Mouse (Mus musculus) frontal cortex, postnatal 14 days (tissue): ENCODE results near the gene Hip1r.

Experiments
- DNase-seq, 2 experiments: peaks; one replicate each; pipeline ENCODE4 v3.0.0; 2022; ENCODE audit warnings: low spot score in 2 of 2

Hip1r gene

DNA sequence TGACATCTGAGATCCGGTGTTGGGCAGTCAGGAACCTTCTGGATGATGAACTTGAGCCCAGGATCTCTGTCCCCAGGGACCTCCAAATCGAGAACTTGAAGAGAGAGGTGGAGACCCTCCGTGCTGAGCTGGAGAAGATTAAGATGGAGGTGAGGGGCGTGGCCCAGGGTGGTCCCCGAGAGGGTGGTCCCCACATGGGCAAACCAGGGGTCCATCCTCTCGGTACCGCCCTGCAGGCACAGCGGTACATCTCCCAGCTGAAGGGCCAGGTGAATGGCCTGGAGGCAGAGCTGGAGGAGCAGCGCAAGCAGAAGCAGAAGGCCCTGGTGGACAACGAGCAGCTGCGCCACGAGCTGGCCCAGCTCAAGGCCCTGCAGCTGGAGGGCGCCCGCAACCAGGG is 23.3 kb downstream of the Hip1r start:
- DNase-seq: no peak

DNA sequence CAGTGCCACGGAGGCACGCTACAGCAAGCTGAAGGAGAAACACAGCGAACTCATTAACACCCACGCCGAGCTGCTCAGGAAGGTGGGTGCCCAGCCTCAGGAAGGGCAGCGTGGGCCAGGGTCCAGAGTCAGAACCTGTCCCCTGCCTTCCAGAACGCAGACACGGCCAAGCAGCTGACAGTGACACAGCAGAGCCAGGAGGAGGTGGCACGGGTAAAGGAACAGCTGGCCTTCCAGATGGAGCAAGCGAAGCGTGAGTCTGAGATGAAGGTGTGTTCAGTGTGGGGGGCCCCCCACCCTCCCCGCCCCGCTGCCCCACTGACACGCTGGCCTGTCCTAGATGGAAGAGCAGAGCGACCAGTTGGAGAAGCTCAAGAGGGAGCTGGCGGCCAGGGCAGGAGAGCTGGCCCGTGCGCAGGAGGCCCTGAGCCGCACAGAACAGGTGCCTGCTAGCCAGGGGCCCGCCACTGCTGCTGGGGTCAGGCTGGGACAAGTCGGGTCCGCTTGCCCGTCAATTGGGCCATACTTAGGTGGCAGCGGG is 23.9 kb downstream of the Hip1r start:
- no peak for DNase-seq

DNA sequence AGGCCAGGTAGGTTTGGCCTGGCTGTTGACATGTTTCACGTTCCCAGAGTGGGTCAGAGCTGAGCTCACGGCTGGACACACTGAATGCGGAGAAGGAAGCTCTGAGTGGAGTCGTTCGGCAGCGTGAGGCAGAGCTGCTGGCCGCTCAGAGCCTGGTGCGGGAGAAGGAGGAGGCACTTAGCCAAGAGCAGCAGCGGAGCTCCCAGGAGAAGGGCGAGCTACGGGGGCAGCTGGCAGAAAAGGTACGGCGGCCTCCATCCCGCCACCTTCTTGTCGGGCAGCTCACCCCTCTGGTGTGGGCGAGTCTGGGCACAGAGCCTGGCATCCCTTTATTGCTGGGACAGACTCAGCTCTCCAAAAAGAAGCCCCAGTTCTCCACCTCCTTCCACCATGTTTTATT is 24.4 kb downstream of the Hip1r start:
- no peak for DNase-seq

DNA sequence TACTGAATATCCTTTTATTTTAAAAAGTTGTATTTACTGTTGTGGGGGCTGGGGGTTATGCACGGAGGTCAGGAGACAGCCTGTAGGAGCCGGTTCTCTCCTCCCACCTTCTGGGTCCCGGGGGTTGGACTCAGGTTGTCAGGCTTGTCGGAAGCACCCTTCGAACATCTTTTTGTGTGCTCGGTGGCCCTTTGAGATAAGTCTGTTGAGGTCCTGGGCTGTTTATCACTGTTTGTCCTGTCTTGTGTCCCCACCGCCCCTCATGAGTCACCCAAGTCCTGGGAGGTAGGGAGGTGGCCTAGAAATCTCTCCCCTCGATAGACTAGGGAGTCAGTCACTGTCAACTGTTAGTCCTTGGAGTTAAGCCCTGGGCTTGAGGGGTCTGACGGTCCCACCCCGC is 24.9 kb downstream of the Hip1r start:
- no peak for DNase-seq

DNA sequence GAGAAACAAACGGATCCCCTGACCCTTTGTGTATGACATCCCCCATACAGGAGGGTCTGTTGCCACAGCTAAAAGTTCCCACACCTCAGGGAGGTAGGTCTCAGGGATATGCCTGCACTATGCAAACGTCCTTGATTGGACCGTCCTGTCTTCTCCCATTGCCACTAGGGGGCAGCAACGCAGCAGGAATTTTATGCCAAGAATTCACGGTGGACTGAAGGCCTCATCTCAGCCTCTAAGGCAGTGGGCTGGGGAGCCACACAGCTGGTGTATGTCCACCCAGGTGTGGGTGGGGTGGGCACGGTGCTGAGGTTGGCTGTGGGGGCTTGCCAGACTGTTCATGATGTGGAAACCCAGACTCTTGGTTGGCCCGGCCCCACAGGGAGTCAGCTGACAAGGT is 27.4 kb downstream of the Hip1r start:
- peak; percentile 79 to 92 for DNase-seq

DNA sequence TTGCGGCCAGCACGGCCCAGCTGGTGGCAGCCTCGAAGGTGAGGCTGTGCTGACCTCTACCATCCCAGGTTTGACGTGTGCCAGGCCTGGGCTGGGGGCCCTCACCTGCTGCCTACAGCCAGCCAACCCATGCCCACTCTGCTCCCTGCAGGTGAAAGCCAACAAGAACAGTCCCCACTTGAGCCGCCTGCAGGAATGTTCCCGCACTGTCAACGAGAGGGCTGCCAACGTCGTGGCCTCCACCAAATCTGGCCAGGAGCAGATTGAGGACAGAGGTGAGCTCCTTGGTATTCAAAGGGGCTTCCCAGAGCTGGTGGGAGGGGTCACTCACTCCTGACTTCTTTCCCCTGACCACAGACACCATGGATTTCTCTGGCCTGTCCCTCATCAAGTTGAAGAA is 27.8 kb downstream of the Hip1r start:
- no peak for DNase-seq

DNA sequence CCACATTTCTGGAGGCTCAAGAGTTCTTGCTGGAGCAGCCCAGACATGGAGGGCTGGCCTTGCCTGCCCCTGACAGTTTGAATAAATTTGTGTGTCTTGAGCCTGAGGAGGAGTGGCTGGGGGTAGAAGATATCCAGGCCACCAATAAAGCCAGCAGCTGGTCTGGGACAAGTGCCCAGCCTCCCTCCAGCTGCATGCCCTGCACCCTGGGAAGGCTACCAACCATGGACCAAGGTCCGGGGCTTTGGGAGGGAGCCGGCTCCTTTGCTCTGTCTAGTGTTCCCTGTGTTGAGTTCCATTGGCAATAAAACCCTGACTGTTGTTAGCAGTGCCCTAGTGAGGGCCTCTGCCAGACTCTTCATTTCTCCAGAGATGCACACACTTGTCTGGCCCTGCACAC is 29.4 kb downstream of the Hip1r start:
- peak in 1 of 2 experiments; percentile 58 for DNase-seq

DNA sequence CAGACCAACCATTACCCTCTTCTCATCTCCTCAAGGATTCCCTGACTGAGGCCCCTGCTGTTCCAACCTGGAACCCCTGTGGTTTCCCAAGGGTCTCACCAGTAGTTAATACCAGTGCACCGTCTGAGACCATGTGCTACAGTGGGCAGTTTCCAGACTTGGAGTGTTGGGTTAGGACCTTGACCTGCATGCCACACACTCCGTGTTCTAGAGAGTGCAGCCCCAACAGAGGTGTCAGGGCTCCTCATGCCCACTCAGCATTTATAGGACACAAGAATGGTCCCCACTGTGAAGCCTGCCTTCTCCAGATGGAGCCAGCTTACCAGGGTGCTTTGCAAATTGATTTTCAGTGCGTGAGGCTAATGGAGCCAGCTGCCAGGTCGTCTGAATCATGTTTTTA is 29.9 kb downstream of the Hip1r start:
- no peak for DNase-seq

DNA sequence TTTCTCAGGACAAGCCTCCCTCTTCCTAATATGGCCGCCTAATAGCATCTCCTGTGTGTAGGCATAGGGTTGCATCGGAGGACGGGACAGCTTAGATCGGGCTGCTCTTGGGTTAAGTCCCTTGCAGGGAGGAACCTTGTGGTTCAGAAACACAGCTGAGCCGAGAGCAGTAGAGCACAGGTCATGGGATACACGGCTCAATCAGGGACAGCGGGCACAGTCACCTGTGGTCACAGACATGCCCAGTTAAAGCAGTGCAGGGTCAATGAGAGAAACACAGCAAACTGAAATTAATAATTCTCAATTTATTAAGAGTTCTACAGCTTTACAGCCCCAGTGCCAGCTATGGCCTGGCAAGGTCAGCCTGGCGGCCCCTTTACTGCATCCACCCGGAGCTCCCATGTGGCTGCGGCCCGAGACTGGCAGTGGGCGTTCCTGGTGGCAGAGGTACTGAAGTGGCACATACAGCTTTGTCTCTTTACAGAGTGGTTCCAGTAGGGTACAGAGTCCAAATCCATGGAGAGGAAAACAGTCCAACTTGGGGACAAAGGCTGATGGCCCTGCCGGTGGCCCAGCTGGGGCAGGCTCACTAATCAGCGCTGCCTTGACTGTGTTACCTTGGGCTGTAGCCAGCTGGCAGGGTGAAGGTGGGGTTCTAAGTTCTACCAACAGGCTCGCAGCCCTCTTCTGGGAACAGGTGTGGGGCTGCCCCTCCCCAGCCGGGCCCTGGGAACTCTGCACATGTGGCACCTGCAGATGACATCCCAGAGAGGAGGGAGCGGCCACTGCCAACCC is 31.1 kb downstream of the Hip1r start:
- DNase-seq: no peak

DNA sequence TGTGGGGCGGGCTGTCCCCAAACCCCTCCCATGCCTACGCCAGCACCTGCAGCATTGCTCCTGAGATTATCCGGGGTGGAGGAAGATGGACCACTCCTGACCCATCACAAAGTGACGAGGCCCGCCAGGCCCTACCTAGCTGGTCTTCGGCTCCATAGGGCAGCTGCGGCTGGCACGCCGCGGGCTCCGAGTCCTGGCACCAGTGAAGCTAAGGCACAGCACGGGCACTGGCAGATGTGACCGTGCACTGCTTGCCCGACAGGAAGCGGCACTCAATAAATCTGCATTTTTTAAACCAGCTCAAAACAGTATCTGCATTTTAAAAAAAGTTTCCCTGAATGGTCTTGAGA is 31.7 kb downstream of the Hip1r start:
- DNase-seq: no peak

DNA sequence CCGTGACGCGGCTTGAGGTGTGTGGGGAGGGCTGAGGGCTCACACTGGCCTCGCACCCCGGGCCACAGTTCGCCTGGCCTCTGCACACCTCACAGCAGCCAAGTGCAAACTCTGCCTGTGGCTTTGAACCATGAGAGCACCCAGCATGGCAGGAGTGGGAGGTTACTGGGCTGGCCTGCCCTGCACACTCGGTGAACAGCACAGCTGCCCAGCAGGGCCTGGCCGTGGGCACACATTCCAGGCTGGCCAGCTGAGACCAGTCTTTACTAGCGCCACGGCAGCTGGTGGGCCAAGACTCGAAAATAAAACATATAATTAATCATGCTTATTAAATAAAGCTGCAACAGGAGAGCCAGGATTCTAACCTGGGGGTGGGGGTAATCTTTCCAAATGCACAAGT is 32.2 kb downstream of the Hip1r start:
- DNase-seq: no peak

DNA sequence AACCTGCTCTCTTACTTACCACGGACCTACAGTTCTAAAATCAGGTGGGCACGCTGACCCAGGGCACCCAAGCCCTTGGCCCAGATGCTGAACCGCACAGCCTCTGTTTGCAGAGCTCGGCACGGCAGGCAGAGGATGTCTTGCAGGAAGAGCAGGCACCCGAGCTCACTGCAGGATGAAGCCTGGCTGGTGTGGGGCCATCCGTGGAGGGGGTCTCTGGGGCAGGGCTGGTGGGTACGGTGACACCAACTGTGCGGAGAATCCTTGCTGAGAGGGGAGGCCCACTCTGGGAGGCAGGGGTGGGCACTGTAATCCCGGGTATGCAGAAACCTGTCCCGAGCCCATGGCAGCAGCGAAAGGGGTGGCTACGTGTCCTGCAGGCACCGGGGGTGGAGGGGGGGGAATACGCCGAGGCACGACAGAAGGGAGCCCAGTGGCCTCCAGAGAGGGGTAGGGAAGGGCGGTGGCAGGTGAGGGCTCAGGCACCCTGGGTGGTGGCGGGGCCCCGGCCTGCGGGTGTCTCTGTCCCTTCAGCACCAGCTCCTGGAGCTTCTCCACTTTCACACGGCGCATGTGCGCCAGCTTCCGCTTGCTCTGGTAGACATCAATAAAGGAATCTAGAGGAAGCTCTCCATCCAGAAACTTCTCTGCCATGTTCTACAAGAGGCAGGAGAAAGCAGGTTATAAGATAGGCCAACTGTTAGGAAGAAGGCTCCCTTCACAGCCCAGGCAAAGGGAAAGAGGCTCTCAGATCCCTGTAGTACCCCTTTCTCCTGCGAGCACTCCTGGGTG is 32.9 kb downstream of the Hip1r start:
- no peak for DNase-seq

DNA sequence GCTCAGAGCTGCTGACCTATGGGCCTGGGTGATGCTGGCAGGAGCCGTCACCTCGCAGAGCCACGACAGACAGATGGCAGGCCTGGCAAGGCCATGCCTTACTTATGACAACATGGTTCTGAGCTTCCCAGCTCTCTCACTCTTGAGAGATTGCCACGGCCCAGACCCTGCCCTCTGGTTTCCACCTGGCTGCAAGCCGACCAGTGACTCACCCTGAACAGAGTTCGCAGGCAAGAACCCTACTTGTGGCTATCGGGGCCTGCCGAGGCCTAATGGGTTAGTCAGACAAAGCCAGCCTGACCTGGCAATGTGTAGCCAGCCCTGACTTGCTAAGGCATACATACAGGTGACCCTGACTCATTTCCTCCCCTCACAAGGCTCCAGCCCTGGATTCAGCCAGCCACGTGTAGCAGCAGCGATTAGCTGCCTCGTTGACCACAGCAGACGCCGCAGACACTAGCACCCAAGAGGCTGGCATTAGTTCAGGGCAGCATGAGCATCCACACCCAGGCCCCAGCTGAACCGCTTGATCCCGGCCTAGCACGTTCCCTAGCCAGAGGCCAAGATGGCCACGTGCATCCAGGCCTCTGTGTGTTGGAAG is 33.6 kb downstream of the Hip1r start:
- DNase-seq: no peak

DNA sequence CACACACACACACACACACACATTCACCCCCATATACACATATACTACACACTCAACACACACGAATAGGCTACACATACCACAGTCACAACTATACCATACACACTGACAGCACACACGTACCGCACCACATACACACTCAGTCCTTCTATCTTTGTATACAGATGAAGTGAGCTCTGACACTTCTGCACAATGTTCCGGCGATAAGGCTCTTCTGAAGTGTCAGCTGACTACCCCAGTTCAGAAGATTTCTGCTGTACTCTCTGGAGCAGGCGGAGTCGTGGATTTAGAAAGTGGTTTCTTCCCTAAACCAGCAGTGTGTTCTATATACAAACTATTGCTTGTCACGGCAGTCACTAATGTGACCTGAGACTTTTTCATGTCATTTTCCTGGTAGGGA is 36.6 kb downstream of the Hip1r start:
- DNase-seq: no peak

DNA sequence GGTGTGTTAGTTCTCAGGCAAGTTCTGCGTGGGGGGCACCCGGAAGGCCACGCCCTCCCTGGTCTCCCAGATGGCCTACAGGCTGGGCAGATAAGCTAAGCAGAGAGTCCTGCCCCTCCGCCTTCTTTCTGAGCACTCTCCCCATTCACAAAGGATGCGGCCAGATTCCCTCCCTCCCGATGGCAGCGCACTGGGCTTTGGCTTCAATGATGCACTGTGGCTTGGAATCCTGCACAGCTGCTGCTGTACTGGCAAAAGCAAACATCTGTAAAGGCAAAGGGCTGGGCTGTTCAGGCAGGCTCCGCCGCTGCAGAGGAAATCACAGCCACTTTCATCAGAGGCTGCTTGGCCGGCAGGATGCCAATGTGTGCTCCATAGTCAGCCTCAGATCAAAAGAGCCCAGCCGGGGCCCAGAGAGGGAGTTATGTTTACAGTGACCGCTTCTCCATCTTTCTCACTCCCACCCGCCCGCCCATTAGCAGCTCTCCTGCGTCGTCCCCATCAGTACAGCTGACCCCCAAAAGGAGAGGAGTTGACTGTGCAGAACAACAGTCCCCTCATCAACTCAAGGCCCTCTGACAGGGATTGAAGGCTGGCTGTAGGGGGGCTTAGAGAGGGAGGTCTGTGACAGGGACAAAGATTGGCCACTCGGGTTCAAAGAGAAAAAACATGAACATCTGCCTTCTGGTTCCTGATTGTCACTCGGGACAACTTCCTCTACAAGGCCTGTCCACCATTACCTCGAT is 37.7 kb downstream of the Hip1r start:
- no peak for DNase-seq

DNA sequence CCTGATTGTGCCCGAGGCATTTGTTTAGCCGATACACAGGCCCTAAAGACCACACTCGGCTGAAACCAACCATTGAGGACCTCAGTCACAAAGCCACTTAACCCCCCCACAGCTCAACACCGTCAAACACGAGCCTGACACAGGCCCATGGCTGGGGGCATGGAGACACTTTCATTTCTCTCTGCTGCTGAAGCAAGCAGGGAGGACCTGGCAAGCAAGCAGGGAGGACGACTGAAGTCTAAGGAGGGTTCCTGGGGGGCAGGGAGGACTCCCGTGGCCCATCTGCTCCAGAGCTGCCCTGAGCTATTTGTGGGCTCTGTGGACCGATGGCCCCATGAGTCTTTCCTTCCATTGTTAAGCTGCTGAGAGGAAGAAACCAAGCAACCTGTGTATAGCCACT is 38.5 kb downstream of the Hip1r start:
- DNase-seq: no peak

DNA sequence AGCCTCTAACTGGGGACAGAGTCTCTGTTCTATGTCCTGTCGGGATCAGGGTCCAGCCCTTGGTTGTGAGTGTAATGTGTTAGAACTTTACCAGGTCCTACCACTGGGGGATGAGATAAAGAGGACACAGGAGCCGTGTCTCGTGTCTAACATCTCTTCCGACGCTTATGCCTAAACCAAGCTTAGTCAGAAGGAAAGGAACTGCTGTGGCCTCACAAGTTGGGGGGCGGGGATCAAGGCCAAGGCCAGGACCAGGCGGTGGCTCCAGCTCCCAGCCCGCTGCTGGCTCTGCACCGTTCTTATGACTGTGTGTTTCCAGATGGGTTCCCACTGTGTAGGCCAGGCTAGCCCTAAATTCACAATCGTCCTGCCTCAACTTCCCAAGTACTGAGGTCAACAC is 39.5 kb downstream of the Hip1r start:
- no peak for DNase-seq

DNA sequence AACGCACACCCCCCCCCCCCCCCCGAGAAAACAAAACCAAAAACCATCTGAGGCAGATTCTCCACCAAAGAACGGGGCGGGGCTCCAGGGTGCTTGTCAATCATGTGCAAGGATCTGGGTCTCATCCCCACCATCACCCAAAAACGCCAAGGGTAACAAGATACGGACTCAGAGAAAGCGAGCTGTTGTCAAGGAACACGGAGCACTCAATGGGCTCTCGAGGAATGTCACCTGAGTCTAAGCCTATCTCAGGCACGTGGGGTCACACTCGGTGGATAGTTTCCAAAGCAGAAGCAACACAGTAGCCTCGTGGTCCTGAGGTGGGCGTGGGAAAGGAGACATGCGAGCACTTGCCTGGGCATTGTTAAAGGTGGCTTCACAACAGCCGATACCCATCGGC is 40.3 kb downstream of the Hip1r start:
- DNase-seq: no peak

DNA sequence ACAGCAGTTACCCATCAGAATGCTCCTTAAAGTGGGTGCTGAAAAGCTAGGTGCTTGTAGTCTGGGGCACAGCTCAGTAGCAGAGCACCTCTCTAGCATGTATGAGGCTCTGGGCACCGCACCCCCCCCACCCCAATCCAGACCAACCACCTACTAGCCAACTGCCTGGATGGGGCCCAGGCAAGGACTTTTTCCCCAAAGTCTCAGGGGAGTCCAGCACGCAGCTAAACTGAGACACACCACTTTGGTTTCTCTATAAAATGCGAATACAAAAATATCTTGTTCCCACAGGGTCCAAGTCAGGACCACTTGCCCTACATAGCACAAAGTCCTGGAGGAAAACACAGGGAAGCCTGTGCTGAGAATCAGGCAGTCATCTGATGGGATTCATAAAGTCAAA is 40.8 kb downstream of the Hip1r start:
- DNase-seq: no peak

DNA sequence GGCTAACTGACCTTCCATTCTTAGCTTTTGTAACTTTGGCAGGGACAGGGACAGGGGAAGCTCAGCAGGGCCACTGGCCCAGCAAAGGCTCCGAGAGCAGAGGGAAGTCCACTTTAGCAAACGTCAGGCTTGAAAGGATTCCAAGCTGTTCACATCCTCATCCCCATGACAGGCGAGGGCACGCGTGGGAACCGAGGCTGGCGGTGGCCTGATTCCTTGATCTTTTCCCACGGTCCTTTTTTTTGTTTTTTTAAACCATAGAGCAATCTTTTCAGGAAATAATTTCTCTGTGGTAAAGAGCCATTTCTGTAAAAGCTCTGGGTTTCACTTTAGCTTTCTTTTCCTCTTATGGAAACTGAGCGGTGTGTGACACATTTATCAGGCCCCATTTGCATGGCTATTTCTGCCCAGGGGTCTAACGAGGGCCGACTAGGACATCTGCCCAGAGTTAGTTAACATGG is 41.4 kb downstream of the Hip1r start:
- no peak for DNase-seq

DNA sequence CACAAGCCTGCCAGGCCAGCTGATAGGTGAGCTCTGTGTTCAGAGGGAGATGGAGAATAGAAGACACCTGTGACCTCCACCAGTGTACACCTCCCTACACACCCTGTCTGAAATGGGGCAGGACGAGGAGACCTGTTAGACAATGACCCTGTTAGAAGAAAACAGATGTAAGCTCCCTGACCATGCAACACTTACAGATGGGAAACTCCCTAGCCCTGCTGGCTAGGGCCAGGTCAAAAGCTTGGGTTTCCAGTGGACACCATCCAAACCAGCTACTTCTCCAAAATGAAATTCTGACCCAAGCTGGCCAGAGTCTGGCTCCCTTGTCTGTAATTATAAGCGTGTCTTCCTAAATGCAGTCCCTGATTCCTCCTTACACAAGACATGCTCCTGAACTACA is 42.3 kb downstream of the Hip1r start:
- no peak for DNase-seq

DNA sequence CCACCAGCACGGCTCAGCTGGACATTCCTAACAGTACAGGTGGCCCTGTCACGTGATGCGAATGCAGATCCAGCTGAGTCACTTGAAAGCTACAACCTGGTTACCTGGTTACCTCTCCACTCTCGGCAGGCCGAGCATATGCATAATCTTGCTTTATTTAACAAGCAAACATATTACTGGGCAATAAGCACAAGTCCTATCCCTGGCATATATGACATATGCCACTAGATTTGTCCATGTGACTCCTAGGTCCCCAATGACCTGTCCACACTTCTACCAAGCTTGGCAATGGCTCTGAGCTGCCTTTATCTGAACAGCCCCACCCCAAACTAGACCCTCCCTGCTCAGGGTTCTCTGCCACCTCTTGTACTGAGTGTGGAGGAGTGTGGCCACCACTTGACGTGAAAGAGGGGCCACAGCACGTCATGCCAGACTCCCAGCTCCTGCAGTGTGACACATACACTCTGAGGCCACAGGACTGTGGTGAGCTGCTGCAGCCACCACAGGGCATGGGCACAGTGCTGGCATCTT is 42.9 kb downstream of the Hip1r start:
- no peak for DNase-seq
